Mouse (Mus musculus) ES-E14 (cell line): ENCODE measurements around the gene Kalrn.

Source experiments
- HCFC1 ChIP-seq: IDR thresholded peaks from 2 replicates; pipeline ENCODE4 v1.6.1; 2012; ENCODE audit warnings: low read length, inconsistent platforms, borderline replicate concordance; ENCODE audit not compliant: insufficient read depth
- MAFK ChIP-seq: IDR thresholded peaks from 2 replicates; pipeline ENCODE4 v1.6.1; 2014; ENCODE audit warnings: mild to moderate bottlenecking, low read depth, low read length, inconsistent platforms; ENCODE audit not compliant: insufficient read depth

GRCm38 (mm10) chr16:34121288-34121687 lies 452.0 kb downstream of the Kalrn start:
- TF ChIP-seq HCFC1 (no peak), MAFK (no peak)
